Mouse (Mus musculus) cerebellum, adult 2 months (tissue): ENCODE results near the gene Kcnc2. TPM values are rescaled to one million over a fixed set of nuclear protein-coding genes. Genes with fewer than 3 reads are reported as not detected.

ENCODE experiments used
- DNase-seq, 2 experiments: peaks; one replicate each; pipeline ENCODE4 v3.0.0; 2021
- H3K27ac ChIP-seq: fragments of 200-500 bp; 2 replicates; pipeline ENCODE4 v1.5.1; 2012; ENCODE audit warnings: low read length, control low read depth, inconsistent platforms; ENCODE audit not compliant: insufficient read depth
- H3K27me3 ChIP-seq: fragments of 200-500 bp; 2 replicates; pipeline ENCODE4 v1.6.1; 2012; ENCODE audit warnings: inconsistent platforms, mild to moderate bottlenecking, low read length, moderate library complexity; ENCODE audit not compliant: control insufficient read depth, insufficient read depth
- H3K4me1 ChIP-seq: fragments of 200-500 bp; 2 replicates; pipeline ENCODE4 v1.6.1; 2011; ENCODE audit warnings: low read length; ENCODE audit not compliant: control insufficient read depth, insufficient read depth
- H3K4me3 ChIP-seq: fragments of 200-500 bp; replicated peaks from 2 replicates; pipeline ENCODE3; 2011; ENCODE audit warnings: mild to moderate bottlenecking, low read depth, low read length, control low read depth; ENCODE audit not compliant: insufficient read depth
- CTCF ChIP-seq: fragments of 200-500 bp; IDR thresholded peaks from 2 replicates; pipeline ENCODE4 v1.5.1; 2011; ENCODE audit warnings: low read depth, mild to moderate bottlenecking, control low read depth, low read length, moderate library complexity, borderline replicate concordance; ENCODE audit not compliant: insufficient read depth
- POLR2A ChIP-seq: fragments of 200-500 bp; IDR thresholded peaks from 2 replicates; pipeline ENCODE4 v1.6.1; 2011; ENCODE audit warnings: low read length, control low read depth, borderline replicate concordance; ENCODE audit not compliant: insufficient read depth
- WGBS: fragments of 180-500 bp; shearing (Covaris S2); methylation state at CpG from one replicate; pipeline ENCODE4 v1.1.7; 2018; 5-methylcytosine and 5-hydroxymethylcytosine counted together
- polyA plus RNA-seq: library from polyadenylated mRNA; depleted of rRNA; stranded (reverse); fragments of >200 nt; gene quantifications from 2 replicates; pipeline ENCODE4 v1.2.3, GENCODE M21; 2012

Gene Kcnc2
- polyA plus RNA-seq, 1 experiment: 21.1 TPM

DNA sequence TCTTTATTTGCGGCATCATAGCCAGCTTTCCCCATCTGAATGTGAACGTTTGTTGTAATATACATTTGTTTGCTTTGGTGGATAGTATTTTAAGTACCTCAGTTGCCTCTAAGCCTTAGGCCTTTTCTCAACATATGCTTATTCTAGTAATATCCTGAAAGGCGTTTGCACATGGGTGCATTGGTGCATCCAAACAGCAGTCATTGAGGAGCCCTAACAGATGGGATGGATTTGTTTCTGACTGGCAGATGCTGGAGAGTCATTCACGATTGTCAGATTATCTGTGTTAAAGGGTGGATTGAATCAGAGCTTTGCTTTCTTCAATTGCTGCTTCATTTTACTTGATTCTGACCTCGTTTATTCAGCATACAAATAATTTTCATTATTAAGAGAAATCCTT is 89.8 kb downstream of the Kcnc2 start:
- no peak for DNase-seq
- WGBS: 46% methylated on average over 5 of the region's 5 CpGs
- no peak overlapping the region for H3K4me3 ChIP-seq
- no peaks in the 10 kb centered on the region for H3K27me3 ChIP-seq
- no peaks in the 10 kb centered on the region for H3K4me1 ChIP-seq
- TF ChIP-seq CTCF (no peak), POLR2A (no peak)
- no peak overlapping the region for H3K27ac ChIP-seq

DNA sequence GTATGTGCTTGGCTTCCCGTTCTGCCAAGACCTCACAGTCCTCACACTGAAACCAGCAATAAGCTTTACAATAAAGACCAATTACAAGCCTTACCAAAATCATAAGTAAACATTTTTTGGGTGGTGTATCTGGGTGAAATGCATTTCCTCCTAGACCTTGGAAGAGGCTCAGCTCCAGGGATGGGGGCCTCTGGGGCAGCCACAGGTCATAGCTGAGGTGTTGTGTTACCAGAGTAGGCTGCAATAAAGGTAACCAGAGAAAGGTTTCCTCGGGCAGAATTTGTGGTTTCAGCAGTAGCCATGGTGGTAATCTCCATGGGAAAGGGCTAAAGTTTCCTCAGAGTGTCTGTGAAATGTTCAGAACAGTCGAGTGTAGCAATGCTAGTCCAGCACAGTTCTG is 97.4 kb downstream of the Kcnc2 start:
- no peaks in the 10 kb centered on the region for H3K27me3 ChIP-seq
- no peak overlapping the region for H3K4me3 ChIP-seq
- no peak for TF ChIP-seq CTCF
- no peak for TF ChIP-seq POLR2A
- 78% methylated on average over 3 of the region's 3 CpGs for WGBS
- no peak for DNase-seq
- H3K4me1 ChIP-seq: no peaks in the 10 kb centered on the region
- H3K27ac ChIP-seq: no peak overlapping the region

DNA sequence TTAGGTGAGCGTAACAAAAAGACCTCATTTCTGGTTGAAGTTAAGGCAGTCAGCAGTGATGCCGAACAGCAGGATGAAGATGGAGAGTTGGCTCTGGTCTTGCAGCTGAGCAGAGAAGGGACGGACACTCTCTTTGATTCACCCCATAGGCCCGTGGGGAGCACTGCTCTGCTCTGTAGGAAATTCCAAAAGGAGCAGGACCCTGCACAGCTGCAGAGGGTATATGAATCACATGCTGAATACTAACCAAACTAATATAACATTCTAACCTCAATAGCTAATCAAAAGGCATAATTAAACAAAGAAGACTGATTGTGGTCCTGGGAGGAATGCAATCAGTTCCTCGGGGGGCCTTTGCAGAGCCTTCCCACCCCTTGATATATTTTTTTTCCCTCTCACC is 106.2 kb downstream of the Kcnc2 start:
- H3K4me3 ChIP-seq: no peak overlapping the region
- no peaks in the 10 kb centered on the region for H3K27me3 ChIP-seq
- WGBS: 80% methylated on average over 5 of the region's 5 CpGs
- DNase-seq: no peak
- TF ChIP-seq CTCF: no peak
- no peak for TF ChIP-seq POLR2A
- H3K27ac ChIP-seq: no peak overlapping the region
- no peaks in the 10 kb centered on the region; the same call in 1 of the 2 replicates for H3K4me1 ChIP-seq

DNA sequence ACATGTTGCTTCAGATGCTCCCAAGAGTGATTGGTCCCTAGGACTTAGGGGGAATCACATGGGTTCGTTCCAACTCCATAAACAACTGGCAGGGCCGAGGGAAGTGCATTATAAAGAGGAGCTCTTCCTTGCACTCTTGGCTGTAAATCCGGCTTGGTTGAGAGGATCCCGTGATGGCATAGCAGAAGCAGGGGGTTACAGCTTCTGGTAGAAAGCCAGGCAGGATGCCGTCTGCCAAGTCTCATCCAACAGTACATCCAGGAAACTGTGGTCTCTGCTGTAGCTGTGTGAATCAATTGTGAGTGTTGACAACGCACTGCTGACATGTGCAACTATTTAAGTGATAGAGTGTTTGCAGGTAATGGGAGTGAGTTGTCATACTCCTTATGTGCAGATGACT is 107.5 kb downstream of the Kcnc2 start:
- Histone ChIP-seq H3K4me3 (no peak overlapping the region), H3K27ac (no peak overlapping the region), H3K4me1 (no peaks in the 10 kb centered on the region; the same call in 1 of the 2 replicates), H3K27me3 (no peaks in the 10 kb centered on the region)
- DNase-seq: no peak
- TF ChIP-seq CTCF (no peak), POLR2A (no peak)
- WGBS: 4% methylated on average over 6 of the region's 6 CpGs

DNA sequence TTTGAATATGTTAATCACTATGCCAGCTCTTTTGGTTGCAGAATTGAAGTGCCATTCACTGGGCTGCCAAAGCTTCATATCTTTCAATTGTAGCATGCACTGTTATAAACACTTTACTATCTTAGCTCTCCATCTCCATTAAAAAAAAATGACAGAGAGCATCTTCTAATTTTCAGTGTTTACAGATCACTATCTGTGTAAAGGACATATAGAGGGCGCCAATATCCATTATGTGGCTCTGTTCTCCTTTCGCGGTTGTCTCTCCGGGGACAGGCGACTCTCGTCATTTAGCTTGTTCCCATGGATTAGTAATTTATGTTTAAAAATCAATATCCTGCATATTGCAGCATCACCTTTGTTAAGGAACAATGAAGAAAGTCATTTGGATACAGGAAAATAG is 109.7 kb downstream of the Kcnc2 start:
- Histone ChIP-seq H3K4me3 (no peak overlapping the region), H3K27me3 (no peaks in the 10 kb centered on the region), H3K4me1 (no peaks in the 10 kb centered on the region; the same call in 1 of the 2 replicates), H3K27ac (no peak overlapping the region)
- DNase-seq: no peak
- 94% methylated on average over 6 of the region's 6 CpGs for WGBS
- no peak for TF ChIP-seq POLR2A
- no peak for TF ChIP-seq CTCF

DNA sequence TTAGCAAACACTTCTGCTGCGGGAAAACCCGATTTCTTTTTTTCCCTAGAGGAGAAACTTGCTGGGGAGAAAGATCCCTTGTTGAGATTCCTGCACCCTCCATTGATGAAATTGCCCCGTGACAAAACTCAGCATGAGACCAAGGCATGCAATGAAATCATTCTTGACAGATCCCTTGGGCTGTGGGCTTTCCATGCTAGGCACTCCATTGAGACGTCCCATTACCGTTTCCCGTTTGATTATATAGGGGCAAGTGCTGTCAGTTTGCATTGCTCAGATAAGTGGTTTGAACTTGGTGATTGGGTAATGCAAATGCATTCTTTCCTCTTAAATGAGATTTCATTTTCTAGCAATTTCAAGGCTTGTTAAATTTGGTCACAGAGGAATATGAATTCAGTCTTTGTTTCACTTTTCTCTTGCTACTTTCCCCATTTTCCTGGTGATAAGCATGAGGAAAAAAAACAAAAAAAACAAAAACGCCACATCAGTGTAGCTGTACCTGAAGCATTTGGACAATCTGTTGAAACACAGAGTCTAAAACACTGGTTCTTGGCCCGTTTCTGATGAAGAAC is 123.6 kb downstream of the Kcnc2 start:
- Histone ChIP-seq H3K27me3 (no peaks in the 10 kb centered on the region), H3K27ac (no peak overlapping the region), H3K4me1 (no peaks in the 10 kb centered on the region), H3K4me3 (no peak overlapping the region)
- TF ChIP-seq POLR2A (no peak), CTCF (no peak)
- no peak for DNase-seq
- 23% methylated on average over 8 of the region's 8 CpGs for WGBS

DNA sequence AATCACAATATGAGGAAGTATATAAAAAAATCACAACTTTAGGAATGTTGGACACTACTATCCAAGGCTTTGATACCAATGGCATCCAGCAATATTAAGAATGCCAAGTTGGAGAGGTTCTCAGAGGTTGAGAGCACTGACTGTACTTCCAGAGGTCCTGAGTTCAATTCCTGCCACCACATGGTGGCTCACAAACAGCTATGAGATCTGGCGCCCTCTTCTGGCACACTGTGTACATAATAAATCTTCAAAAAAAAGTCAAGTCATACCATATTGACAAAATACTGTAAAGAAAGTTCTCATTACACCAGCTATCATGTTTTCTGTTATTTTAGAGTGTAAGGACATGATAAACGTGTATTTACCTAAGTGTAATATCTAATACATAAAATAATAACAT is 126.3 kb downstream of the Kcnc2 start:
- 63% methylated on average over 2 of the region's 2 CpGs for whole genome bisulfite sequencing
- H3K27me3 ChIP-seq: no peaks in the 10 kb centered on the region
- H3K4me1 ChIP-seq: no peaks in the 10 kb centered on the region
- DNase-seq: no peak
- TF ChIP-seq CTCF (no peak), POLR2A (no peak)
- no peak overlapping the region for H3K4me3 ChIP-seq
- H3K27ac ChIP-seq: no peak overlapping the region

DNA sequence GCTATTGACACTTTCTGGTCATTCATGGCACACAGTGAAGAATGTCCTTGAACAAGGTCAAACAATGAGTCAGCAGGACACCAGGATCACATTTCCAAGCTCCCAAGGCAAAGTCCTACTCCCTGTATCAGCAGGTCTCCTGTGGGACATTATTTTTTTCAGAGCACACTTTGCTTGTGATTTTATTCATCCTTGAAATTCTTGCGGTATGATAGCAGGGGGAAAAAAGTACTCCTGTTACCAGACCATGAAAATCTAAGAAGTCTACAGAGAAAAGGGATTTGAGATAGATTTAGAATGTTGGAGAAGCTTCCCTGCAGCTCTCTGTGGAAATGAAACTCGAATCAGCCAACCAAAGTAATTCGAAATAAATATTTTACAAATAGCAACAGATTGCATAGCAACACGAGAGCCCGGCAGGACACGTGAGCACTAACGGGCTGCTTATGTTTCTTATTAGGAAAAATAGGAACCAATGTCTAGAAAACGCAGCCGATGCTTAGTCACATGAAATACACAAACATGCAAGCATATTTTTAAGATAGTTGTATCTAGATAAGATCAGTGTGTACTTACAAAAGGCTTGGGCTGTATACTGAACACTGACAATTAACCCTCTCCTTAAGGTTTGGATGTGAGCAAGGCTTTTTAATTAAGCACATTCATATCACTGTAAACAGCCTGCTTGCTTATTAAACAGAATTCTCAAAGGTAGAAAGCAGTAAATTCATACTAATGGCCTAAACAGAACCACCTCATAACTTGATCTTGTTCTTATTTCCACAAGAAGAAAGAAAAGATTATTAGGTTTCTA is 129.9 kb downstream of the Kcnc2 start:
- TF ChIP-seq CTCF (no peak), POLR2A (no peak)
- no peak for DNase-seq
- no peaks in the 10 kb centered on the region for H3K27me3 ChIP-seq
- no peak overlapping the region for H3K4me3 ChIP-seq
- no peak overlapping the region for H3K27ac ChIP-seq
- WGBS: 6% methylated on average over 9 of the region's 9 CpGs
- H3K4me1 ChIP-seq: no peaks in the 10 kb centered on the region
